Mouse (Mus musculus): ENCODE results near the gene Zfpm1. TPM values are rescaled to one million over a fixed set of nuclear protein-coding genes. Genes with fewer than 3 reads are reported as not detected.

Gene Zfpm1
- polyA plus RNA-seq, 1 experiment from 2014 or later, result 1.5 TPM

- H3K27ac ChIP-seq, result no peak overlapping the region
- no peak overlapping the region for H3K9ac ChIP-seq
- 0 out of 2 replicates have a peak, but pooled peaks cover 10% of the 10 kb centered on the region for H3K4me1 ChIP-seq (replicated peaks)
- ATAC-seq (ENCODE audit: low FRiP score), result no peak
- H3K27me3 ChIP-seq, result 0 out of 2 replicates have a peak, but pooled peaks cover 18% of the 10 kb centered on the region
- no peaks in the 10 kb centered on the region for H3K9me3 ChIP-seq
- whole genome bisulfite sequencing, result 52% methylated on average over 9 of the region's 9 CpGs
- H3K36me3 ChIP-seq, result no peaks in the 10 kb centered on the region
- no peak overlapping the region for H3K4me2 ChIP-seq
- H3K4me3 ChIP-seq, result no peak overlapping the region
Measured at GRCm38 (mm10) chr8:122260755-122261154, 21.2 kb upstream of the Zfpm1 start.

GRCm38 (mm10) chr8:122262835-122263234 is 19.1 kb upstream of the Zfpm1 start:
- ATAC-seq (ENCODE audit: low FRiP score), result no peak
- H3K9me3 ChIP-seq, result no peaks in the 10 kb centered on the region
- 0 out of 2 replicates have a peak, but pooled peaks cover 10% of the 10 kb centered on the region for H3K4me1 ChIP-seq (replicated peaks)
- no peak overlapping the region for H3K27ac ChIP-seq
- H3K4me2 ChIP-seq, result no peak overlapping the region
- H3K4me3 ChIP-seq, result no peak overlapping the region
- peaks cover 22% of the 10 kb centered on the region; the same call in 1 of the 2 replicates for H3K27me3 ChIP-seq
- no peak overlapping the region for H3K9ac ChIP-seq
- 79% methylated on average over 16 of the region's 16 CpGs for WGBS
- no peaks in the 10 kb centered on the region for H3K36me3 ChIP-seq

- Histone ChIP-seq H3K9ac (no peak overlapping the region), H3K4me2 (no peak overlapping the region), H3K4me3 (no peak overlapping the region), H3K36me3 (no peaks in the 10 kb centered on the region), H3K9me3 (no peaks in the 10 kb centered on the region), H3K4me1 (replicated peaks) (peaks cover 17% of the 10 kb centered on the region), H3K27me3 (peaks cover 23% of the 10 kb centered on the region), H3K27ac (no peak overlapping the region)
- 18% methylated on average over 9 of the region's 9 CpGs for WGBS
- no peak for ATAC-seq (ENCODE audit: low FRiP score)
Measured at GRCm38 (mm10) chr8:122264243-122264642, 17.7 kb upstream of the Zfpm1 start.

GRCm38 (mm10) chr8:122265522-122265921 is 16.4 kb upstream of the Zfpm1 start:
- Histone ChIP-seq H3K9ac (no peak overlapping the region), H3K36me3 (no peaks in the 10 kb centered on the region), H3K4me1 (replicated peaks) (peaks cover 22% of the 10 kb centered on the region), H3K27ac (no peak overlapping the region), H3K4me3 (no peak overlapping the region), H3K4me2 (no peak overlapping the region), H3K9me3 (no peaks in the 10 kb centered on the region), H3K27me3 (peaks cover 33% of the 10 kb centered on the region)
- 90% methylated on average over 8 of the region's 8 CpGs for WGBS
- no peak for ATAC-seq (ENCODE audit: low FRiP score)

- Histone ChIP-seq H3K9me3 (no peaks in the 10 kb centered on the region), H3K27ac (no peak overlapping the region), H3K4me2 (no peak overlapping the region), H3K4me3 (no peak overlapping the region), H3K36me3 (no peaks in the 10 kb centered on the region), H3K27me3 (peaks cover 45% of the 10 kb centered on the region), H3K4me1 (replicated peaks) (peaks cover 22% of the 10 kb centered on the region), H3K9ac (0 out of 2 replicates have a peak overlapping the region, but pooled peaks have one; percentile 25)
- 40% methylated on average over 13 of the region's 13 CpGs for WGBS
- no peak for ATAC-seq (ENCODE audit: low FRiP score)
Measured at GRCm38 (mm10) chr8:122266867-122267266, 15.1 kb upstream of the Zfpm1 start.

GRCm38 (mm10) chr8:122268861-122269260 is 13.1 kb upstream of the Zfpm1 start:
- no peak overlapping the region for H3K27ac ChIP-seq
- H3K4me2 ChIP-seq, result peak overlapping the region; percentile 69
- peak overlapping the region; percentile 67 for H3K9ac ChIP-seq
- H3K36me3 ChIP-seq, result no peaks in the 10 kb centered on the region
- H3K27me3 ChIP-seq, result peaks cover 41% of the 10 kb centered on the region
- H3K4me3 ChIP-seq, result peak overlapping the region; percentile 40
- peaks cover 28% of the 10 kb centered on the region for H3K4me1 ChIP-seq (replicated peaks)
- 63% methylated on average over 24 of the region's 24 CpGs for WGBS
- no peak for ATAC-seq (ENCODE audit: low FRiP score)
- H3K9me3 ChIP-seq, result no peaks in the 10 kb centered on the region

- H3K4me3 ChIP-seq, result peak overlapping the region; percentile 40
- WGBS, result 2% methylated on average over 21 of the region's 21 CpGs
- no peak overlapping the region for H3K27ac ChIP-seq
- no peaks in the 10 kb centered on the region for H3K9me3 ChIP-seq
- ATAC-seq (ENCODE audit: low FRiP score), result peak; percentile 50
- no peaks in the 10 kb centered on the region for H3K36me3 ChIP-seq
- H3K27me3 ChIP-seq, result peaks cover 41% of the 10 kb centered on the region
- H3K4me1 ChIP-seq (replicated peaks), result peaks cover 27% of the 10 kb centered on the region
- H3K4me2 ChIP-seq, result peak overlapping the region; percentile 69
- peak overlapping the region; percentile 67 for H3K9ac ChIP-seq
Measured at GRCm38 (mm10) chr8:122269404-122269803, 12.5 kb upstream of the Zfpm1 start.

- no peaks in the 10 kb centered on the region for H3K36me3 ChIP-seq
- no peak overlapping the region for H3K9ac ChIP-seq
- peaks cover 21% of the 10 kb centered on the region for H3K4me1 ChIP-seq (replicated peaks)
- WGBS, result 63% methylated on average over 7 of the region's 7 CpGs
- H3K27me3 ChIP-seq, result peaks cover 49% of the 10 kb centered on the region
- no peak overlapping the region for H3K4me3 ChIP-seq
- no peak for ATAC-seq (ENCODE audit: low FRiP score)
- no peak overlapping the region for H3K27ac ChIP-seq
- no peaks in the 10 kb centered on the region for H3K9me3 ChIP-seq
- no peak overlapping the region for H3K4me2 ChIP-seq
Measured at GRCm38 (mm10) chr8:122270555-122270954, 11.4 kb upstream of the Zfpm1 start.

GRCm38 (mm10) chr8:122273152-122273551 is 8.8 kb upstream of the Zfpm1 start:
- H3K27ac ChIP-seq, result no peak overlapping the region
- no peaks in the 10 kb centered on the region for H3K9me3 ChIP-seq
- peaks cover 21% of the 10 kb centered on the region for H3K4me1 ChIP-seq (replicated peaks)
- 11% methylated on average over 5 of the region's 5 CpGs for WGBS
- no peak overlapping the region for H3K4me3 ChIP-seq
- peaks cover 41% of the 10 kb centered on the region for H3K27me3 ChIP-seq
- no peak overlapping the region for H3K9ac ChIP-seq
- no peak overlapping the region for H3K4me2 ChIP-seq
- no peaks in the 10 kb centered on the region for H3K36me3 ChIP-seq
- peak; percentile 22; the same call in 1 of the 2 replicates for ATAC-seq (ENCODE audit: low FRiP score)

GRCm38 (mm10) chr8:122273826-122274225 is 8.1 kb upstream of the Zfpm1 start:
- Histone ChIP-seq H3K9me3 (no peaks in the 10 kb centered on the region), H3K27me3 (peaks cover 36% of the 10 kb centered on the region), H3K4me1 (replicated peaks) (peaks cover 18% of the 10 kb centered on the region), H3K27ac (no peak overlapping the region), H3K36me3 (no peaks in the 10 kb centered on the region), H3K9ac (no peak overlapping the region), H3K4me3 (no peak overlapping the region), H3K4me2 (no peak overlapping the region)
- WGBS, result 54% methylated on average over 7 of the region's 7 CpGs
- no peak for ATAC-seq (ENCODE audit: low FRiP score)

- no peak overlapping the region for H3K4me3 ChIP-seq
- WGBS, result 74% methylated on average over 11 of the region's 11 CpGs
- no peak overlapping the region for H3K9ac ChIP-seq
- no peaks in the 10 kb centered on the region for H3K36me3 ChIP-seq
- no peak overlapping the region for H3K27ac ChIP-seq
- H3K4me2 ChIP-seq, result no peak overlapping the region
- peaks cover 8% of the 10 kb centered on the region for H3K4me1 ChIP-seq (replicated peaks)
- H3K9me3 ChIP-seq, result no peaks in the 10 kb centered on the region
- peaks cover 33% of the 10 kb centered on the region for H3K27me3 ChIP-seq
- ATAC-seq (ENCODE audit: low FRiP score), result no peak
Measured at GRCm38 (mm10) chr8:122274651-122275391, 7.1 kb upstream of the Zfpm1 start.

GRCm38 (mm10) chr8:122276308-122276707 is 5.6 kb upstream of the Zfpm1 start:
- H3K27me3 ChIP-seq, result peaks cover 18% of the 10 kb centered on the region; the same call in 1 of the 2 replicates
- H3K4me2 ChIP-seq, result no peak overlapping the region
- no peak overlapping the region for H3K9ac ChIP-seq
- no peak overlapping the region for H3K27ac ChIP-seq
- H3K4me3 ChIP-seq, result no peak overlapping the region
- H3K9me3 ChIP-seq, result no peaks in the 10 kb centered on the region
- no peak for ATAC-seq (ENCODE audit: low FRiP score)
- H3K36me3 ChIP-seq, result no peaks in the 10 kb centered on the region
- peaks cover 17% of the 10 kb centered on the region for H3K4me1 ChIP-seq (replicated peaks)
- 95% methylated on average over 5 of the region's 5 CpGs for WGBS

Measured in hindbrain, embryonic 13.5 days (tissue).